Mouse (Mus musculus) stomach, postnatal 0 days (tissue): ENCODE measurements around the gene Steap3.

Experiments used
- CTCF ChIP-seq: IDR thresholded peaks from 2 replicates; pipeline ENCODE4 v1.5.1; 2016; ENCODE audit warnings: antibody characterized with exemption, low read depth, mild to moderate bottlenecking, moderate library complexity
- EP300 ChIP-seq: optimal IDR thresholded peaks from 2 replicates; pipeline ENCODE3; 2016; ENCODE audit warnings: antibody characterized with exemption

GRCm38 (mm10) chr1:120204834-120205233, 67.7 kb downstream of the Steap3 start:
- TF ChIP-seq CTCF (no peak), EP300 (no peak)
